Mouse (Mus musculus): Measurements from ENCODE around the gene Gm21976.

Gene Gm21976
- long read RNA-seq, experiment 1: 0 reads
- long read RNA-seq, experiment 2: 0 reads

DNA sequence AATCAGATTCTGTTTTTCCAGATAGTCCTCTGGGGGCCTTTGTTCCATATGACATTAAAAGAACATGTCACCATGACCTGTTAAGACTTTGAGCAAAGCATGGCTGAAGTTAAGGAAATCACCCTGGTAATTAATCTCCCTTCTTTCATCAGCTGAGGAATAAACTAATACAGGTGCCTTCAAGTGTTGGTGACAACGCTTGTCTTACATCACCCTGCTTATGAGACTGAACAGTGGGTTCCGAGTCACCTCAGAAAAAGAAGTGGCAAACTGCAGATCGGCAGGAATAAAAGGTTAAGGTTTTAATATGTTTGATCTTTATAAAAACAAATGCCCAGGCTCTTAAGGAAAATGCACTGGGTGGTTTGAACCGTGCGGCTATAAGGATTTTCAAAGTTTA lies at the start of gene Gm21976:
TSS of gene Gm21976 (plus strand) at position 202 of the 400 bp plus-strand sequence.
- intact Hi-C loops (cut with DNase I): no loop called here

- intact Hi-C loops (cut with DNase I): no loop called here
Observed at GRCm38 (mm10) chr13:98230511-98230910, 49.2 kb upstream of the Gm21976 start.

GRCm38 (mm10) chr13:98235451-98235850 lies 44.2 kb upstream of the Gm21976 start:
- intact Hi-C loops (cut with DNase I): no loop called here

- intact Hi-C loops (cut with DNase I): no loop called here
Observed at GRCm38 (mm10) chr13:98239978-98240641, 39.6 kb upstream of the Gm21976 start.

- intact Hi-C loops (cut with DNase I): no loop called here
Observed at GRCm38 (mm10) chr13:98241531-98242282, 38.0 kb upstream of the Gm21976 start.

GRCm38 (mm10) chr13:98244571-98245350 lies 34.9 kb upstream of the Gm21976 start:
- intact Hi-C loops (cut with DNase I): no loop called here

GRCm38 (mm10) chr13:98245386-98245785 lies 34.3 kb upstream of the Gm21976 start:
- intact Hi-C loops (cut with DNase I): no loop called here

- intact Hi-C loops (cut with DNase I): no loop called here
Observed at GRCm38 (mm10) chr13:98249594-98249993, 30.1 kb upstream of the Gm21976 start.

GRCm38 (mm10) chr13:98254921-98255320 lies 24.8 kb upstream of the Gm21976 start:
- intact Hi-C loops (cut with DNase I): no loop called here

DNA sequence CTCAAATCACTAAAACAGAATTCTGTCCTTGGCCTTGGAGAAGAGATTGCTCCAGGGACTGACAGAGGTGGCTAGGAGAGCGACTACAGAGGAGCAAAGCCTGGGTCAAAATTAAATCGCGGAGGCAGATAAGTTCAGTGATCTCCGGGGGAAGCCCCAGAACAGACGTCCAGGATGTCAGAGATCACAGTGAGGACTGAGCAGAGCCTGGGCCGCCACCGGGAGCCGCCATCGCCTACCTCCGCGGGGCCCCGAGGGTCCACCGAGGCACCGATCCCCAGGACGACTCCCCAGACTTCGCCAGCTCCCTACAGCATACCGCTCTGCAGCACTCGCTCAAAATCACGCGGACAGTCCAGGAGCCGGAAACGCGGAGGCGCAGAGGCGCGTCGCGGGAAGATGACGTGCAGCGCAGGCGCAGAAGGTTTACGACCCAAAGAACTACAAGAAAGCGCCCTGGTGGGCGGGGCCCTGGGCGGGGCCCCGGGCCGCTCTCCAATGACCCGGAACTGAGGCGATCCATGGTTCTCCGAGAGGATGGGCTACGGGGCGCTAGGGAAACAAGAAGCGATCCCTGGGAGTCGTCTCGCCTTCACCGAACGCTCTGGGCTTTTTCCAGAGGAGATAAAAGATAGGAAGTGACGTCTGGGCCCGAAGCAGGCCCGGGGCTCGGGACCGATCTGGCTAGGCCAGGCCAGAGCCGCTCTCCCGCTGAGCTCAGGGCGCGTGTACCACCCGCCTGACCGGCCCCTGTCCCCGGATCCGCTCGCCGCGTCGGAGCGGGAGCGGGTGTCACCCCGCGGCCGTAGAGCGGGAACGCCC lies 16.8 kb upstream of the Gm21976 start, which contains the start of the genes Utp15 and Ankra2:
TSS of gene Utp15 (minus strand) at position 406 of the 822 bp plus-strand sequence.
TSS of gene Ankra2 (plus strand) at position 439 of the 822 bp plus-strand sequence.
- intact Hi-C loops (cut with DNase I): no loop called here

- intact Hi-C loops (cut with DNase I): no loop called here
Observed at GRCm38 (mm10) chr13:98263458-98263987, 16.2 kb upstream of the Gm21976 start.

DNA sequence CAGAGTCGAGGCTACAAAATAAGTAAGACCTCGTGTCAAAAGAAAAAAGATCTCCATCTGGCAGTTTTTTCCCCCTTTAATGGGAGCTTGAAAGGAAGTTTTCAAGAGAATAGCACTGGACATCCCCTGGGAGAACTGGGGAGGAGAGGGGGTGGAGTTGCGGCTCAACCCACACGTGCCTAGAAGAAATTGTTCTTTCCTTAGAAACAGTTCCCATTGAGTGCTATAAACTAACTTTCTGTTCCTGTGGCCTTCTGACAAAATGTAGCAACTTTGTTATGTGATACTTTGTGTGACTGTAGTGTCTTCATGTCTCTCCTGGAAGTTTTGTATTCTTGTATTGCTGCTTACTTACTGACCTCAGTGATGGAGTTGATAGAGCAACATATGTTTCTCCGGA lies 15.6 kb upstream of the Gm21976 start:
- intact Hi-C loops (cut with DNase I): no loop called here

DNA sequence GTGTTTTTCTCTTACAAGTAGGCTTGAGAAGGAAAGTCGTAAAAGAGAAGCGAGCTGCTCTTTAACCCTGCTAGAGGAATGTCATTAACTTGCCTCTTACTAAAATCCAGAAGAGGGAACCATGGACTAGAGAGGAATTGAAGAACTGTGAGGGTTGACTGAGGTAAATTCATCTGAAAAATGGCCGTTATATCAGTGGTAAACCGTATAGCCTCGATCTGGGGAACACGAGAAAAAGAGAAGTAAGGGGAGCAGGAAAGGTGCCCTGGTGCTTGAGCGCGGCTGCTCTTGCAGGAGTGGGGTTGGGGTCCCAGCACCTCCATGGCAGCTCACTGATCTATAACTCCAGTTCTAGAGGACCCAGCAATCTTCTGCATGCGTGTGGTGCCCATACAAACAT lies 5.7 kb upstream of the Gm21976 start:
- intact Hi-C loops (cut with DNase I): loop anchor here (5.0 kb wide), 1 partner anchor 38 kb away; no protein-coding TSS in a partner anchor

DNA sequence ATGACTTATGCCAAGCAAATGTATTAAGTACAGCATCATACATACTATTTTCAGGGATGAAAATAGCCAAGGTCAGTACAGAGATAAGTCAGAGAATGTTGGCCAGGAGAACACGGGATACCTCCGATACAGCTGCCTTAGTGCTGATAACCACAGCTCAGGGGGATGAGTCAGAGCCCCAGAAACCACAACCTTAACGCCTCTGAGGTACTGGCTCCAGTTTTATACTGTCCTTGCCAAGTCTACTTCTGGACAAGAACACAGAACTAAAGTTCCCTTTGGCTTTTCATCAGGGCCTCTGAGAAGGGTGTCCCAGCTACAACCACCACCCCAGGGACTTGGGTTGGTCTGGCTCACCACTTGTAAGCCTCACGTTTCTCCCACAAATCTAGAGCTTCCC lies 4.0 kb upstream of the Gm21976 start:
- intact Hi-C loops (cut with DNase I): no loop called here

- intact Hi-C loops (cut with DNase I): no loop called here
Observed at GRCm38 (mm10) chr13:98276253-98276652, 3.4 kb upstream of the Gm21976 start.

GRCm38 (mm10) chr13:98277501-98277900 lies 2.2 kb upstream of the Gm21976 start:
- intact Hi-C loops (cut with DNase I): no loop called here

DNA sequence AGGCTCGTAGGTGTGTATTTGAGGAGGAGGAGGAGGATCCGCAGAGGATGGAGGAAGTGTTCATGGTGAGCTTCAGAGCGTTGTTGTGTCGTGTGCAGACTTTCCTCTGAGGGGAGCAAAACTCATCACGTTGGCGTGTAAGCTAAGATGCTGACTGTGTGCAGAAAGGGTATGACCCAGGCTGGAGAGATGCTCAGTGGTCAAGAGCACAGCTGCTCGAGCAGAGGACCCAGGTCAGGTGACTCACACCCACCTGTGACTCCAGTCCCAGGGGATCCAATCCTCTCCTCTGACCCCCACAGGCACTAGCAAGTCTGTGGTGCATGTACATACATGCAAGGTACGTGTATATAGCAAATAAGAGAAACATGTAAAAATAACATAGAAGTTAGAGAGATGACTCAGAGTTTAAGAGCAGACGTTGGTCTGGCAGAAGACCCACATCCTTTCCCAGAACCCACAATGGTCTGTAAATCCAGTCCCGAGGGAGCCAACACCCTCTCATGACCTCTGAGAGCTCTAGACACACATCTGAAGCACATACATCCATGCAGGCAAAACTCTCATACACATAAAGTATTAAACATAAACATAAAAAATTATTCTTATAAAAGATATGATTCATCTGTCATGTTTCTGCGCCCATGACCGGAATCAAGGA lies 1.4 kb downstream of the Gm21976 start:
- intact Hi-C loops (cut with DNase I): no loop called here

GRCm38 (mm10) chr13:98290719-98291118 lies 11.0 kb downstream of the Gm21976 start:
- intact Hi-C loops (cut with DNase I): no loop called here

GRCm38 (mm10) chr13:98291712-98292111 lies 12.0 kb downstream of the Gm21976 start:
- intact Hi-C loops (cut with DNase I): no loop called here

DNA sequence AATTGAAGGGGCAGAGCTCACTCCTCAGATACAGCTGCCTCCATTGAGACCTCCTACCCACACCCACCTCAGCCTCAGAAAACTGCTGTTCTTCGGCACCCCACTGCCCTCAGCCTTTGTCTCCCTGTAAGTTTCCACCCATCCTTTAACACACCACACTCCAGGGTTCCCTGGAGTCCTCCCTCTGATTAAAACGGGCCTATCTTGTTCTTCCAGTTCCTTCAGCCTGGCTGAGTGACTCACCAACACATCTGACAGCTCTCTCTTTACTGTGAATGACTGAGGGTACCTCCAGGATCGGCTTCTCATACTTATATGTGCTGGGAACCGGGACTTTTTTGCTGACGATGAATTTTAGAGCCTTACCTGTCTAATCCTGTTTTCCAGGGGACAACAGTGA lies 16.4 kb downstream of the Gm21976 start:
- intact Hi-C loops (cut with DNase I): no loop called here
